Mouse (Mus musculus): ENCODE results near the gene 6030408B16Rik. TPM values are rescaled to one million over a fixed set of nuclear protein-coding genes. Genes with fewer than 3 reads are reported as not detected.

The 6030408B16Rik gene
- not detected for total RNA-seq (2021)

DNA sequence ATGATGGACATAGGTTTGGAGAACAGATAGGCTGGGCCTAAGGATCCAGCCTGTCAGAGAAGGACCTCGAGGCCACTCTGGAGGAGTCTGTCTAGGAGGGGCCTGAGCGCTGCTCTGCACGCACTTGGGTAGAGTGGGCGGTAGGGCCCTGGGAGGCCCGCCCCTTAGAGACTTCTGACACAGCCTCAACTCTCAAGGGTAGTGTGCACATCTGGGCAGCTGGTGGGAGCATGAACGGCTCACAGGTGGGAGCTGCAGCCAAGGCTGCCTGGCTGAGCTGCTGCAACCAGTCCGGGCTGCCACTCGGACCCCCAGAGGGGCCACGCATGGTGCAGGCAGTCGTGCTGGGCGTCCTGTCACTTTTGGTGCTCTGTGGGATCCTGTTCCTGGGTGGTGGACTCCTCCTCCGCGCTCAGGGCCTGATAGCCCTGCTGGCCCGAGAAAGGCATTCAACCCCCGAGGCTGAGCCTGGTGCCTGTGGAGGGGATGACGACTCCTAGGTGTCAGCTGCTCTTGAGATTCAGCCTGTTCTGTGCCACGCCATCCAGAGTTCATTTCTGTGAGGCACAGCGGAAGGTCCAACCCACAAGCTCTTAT lies at the start of gene 6030408B16Rik:
Gene 6030408B16Rik (plus strand): TSS at position 188 of the 597 bp plus-strand sequence.
- intact Hi-C loops (cut with DNase I) = no loop called here
- DNase-seq (ENCODE audit: low spot score in 2 of 2) = no peak

- DNase-seq (ENCODE audit: low spot score in 2 of 2) = no peak
- intact Hi-C loops (cut with DNase I) = no loop called here
These were observed 49.0 kb upstream of the 6030408B16Rik start for GRCm38 (mm10) chr15:101244012-101244411.

GRCm38 (mm10) chr15:101246231-101247154 lies 46.5 kb upstream of the 6030408B16Rik start:
- peak; percentile 96 to 99 for DNase-seq (ENCODE audit: low spot score in 2 of 2)
- intact Hi-C loops (cut with DNase I) = loop anchor here (1.0 kb wide), 1 partner anchor 20 kb away; no protein-coding TSS in a partner anchor

- no peak for DNase-seq (ENCODE audit: low spot score in 2 of 2)
- intact Hi-C loops (cut with DNase I) = no loop called here
These were observed 45.9 kb upstream of the 6030408B16Rik start for GRCm38 (mm10) chr15:101247155-101247498.

DNA sequence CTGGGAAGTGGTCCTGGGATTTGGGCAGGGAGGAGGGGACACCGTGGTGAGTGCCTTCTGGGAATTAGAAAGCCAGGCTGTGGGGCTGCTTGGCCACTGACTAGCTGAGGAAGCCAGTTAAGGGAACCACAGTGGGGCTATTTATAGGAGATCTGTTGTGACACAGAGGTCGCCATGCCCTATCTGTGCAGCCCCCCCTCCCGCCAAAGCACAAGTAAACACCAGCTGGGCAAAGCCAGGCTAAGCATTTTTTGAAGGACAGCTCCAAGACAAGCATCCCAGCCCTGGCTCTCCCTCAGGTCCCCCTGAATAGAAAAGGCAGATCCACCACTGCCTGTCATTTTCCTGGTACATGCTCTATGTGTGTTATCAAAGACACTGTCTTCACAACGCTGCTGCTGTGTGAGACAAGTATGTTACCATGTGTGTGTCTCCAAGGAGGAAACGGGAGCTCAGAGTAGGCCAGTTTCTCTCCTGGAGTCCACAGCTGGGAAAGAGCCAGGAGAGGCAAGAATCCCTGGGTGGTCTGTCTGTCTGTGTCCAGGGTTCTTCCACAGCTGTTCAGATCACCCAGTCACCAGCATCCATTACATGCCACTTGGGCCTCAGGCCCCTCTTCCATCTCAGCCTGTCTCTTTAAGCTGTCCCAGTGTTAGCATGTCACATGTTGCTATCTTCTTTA lies 44.8 kb upstream of the 6030408B16Rik start:
- DNase-seq (ENCODE audit: low spot score in 2 of 2) = no peak
- intact Hi-C loops (cut with DNase I) = no loop called here

DNA sequence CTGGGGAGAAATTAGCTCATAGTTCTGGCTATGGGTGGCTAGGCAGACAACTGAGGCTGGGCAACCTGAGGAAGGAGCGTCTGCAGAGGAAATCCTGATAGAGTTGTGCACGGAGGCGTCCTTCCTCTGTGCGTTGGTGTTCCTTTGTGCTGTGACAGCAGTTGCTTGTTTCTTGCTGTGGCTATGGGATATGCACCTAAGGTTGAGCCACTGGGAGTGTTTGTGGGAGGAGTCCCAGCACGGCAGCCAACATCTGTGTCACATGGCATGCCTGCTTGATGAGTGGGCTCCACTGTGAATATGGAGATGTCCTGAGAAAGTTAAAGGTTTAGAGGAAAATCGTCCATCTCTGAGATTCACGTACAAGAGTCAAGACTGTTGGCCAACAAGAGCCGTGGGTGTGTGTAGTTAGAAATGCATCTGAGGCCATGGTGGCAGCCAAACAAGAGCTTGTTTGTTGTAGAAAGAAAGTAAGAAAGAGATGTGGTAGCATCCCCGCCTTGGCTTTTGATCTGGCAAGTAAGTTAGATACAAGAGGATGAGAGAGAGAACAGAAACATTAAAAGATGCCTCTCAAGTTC lies 42.7 kb upstream of the 6030408B16Rik start:
- intact Hi-C loops (cut with DNase I) = no loop called here
- DNase-seq (ENCODE audit: low spot score in 2 of 2) = no peak

GRCm38 (mm10) chr15:101251930-101252329 lies 41.1 kb upstream of the 6030408B16Rik start:
- intact Hi-C loops (cut with DNase I) = no loop called here
- no peak for DNase-seq (ENCODE audit: low spot score in 2 of 2)

DNA sequence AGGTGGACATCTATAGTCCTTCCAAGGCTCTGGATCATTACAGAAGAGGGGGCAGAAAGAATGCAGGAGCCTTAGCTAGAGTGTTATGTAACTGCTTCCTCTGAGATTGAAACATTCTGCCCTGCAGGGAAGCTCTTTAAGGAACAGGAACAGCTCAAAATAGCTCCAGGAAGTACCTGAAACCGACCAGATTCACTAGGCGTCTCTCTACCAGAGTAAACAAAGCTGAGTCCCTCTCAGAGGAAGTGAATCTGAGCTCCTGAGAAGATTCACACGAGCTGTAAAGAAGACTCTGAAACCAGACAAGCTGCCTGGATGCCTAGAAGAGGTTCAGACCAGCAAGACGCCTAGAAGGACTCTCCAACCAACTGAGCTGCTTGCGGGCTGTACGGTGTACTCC lies 40.4 kb upstream of the 6030408B16Rik start:
- DNase-seq (ENCODE audit: low spot score in 2 of 2) = no peak
- intact Hi-C loops (cut with DNase I) = no loop called here

- intact Hi-C loops (cut with DNase I) = no loop called here
- no peak for DNase-seq (ENCODE audit: low spot score in 2 of 2)
These were observed 39.5 kb upstream of the 6030408B16Rik start for GRCm38 (mm10) chr15:101253563-101253885.

- peak; percentile 84 to 89 for DNase-seq (ENCODE audit: low spot score in 2 of 2)
- intact Hi-C loops (cut with DNase I) = no loop called here
These were observed 38.9 kb upstream of the 6030408B16Rik start, which contains the start of gene Nr4a1 for GRCm38 (mm10) chr15:101253886-101254795. Gene Nr4a1 (plus strand): TSS chr15:101254269.

GRCm38 (mm10) chr15:101255842-101256462 lies 37.1 kb upstream of the 6030408B16Rik start:
- intact Hi-C loops (cut with DNase I) = no loop called here

GRCm38 (mm10) chr15:101256463-101257206 lies 36.4 kb upstream of the 6030408B16Rik start:
- intact Hi-C loops (cut with DNase I) = no loop called here
- no peak for DNase-seq (ENCODE audit: low spot score in 2 of 2)

More at GRCm38 (mm10) chr15:101255842-101256462, 37.1 kb upstream of the 6030408B16Rik start:
- DNase-seq (ENCODE audit: low spot score in 2 of 2) = no peak

- DNase-seq (ENCODE audit: low spot score in 2 of 2) = no peak
- intact Hi-C loops (cut with DNase I) = no loop called here
These were observed 34.6 kb upstream of the 6030408B16Rik start for GRCm38 (mm10) chr15:101258420-101258819.

GRCm38 (mm10) chr15:101259922-101260321 lies 33.1 kb upstream of the 6030408B16Rik start:
- intact Hi-C loops (cut with DNase I) = no loop called here
- DNase-seq (ENCODE audit: low spot score in 2 of 2) = no peak

GRCm38 (mm10) chr15:101260387-101260786 lies 32.6 kb upstream of the 6030408B16Rik start:
- DNase-seq (ENCODE audit: low spot score in 2 of 2) = no peak
- intact Hi-C loops (cut with DNase I) = no loop called here

- peak in 1 of 2 experiments; percentile 70 for DNase-seq (ENCODE audit: low spot score in 2 of 2)
- intact Hi-C loops (cut with DNase I) = no loop called here
These were observed 32.0 kb upstream of the 6030408B16Rik start for GRCm38 (mm10) chr15:101260874-101261622.

- intact Hi-C loops (cut with DNase I) = no loop called here
- no peak for DNase-seq (ENCODE audit: low spot score in 2 of 2)
These were observed 30.5 kb upstream of the 6030408B16Rik start for GRCm38 (mm10) chr15:101262502-101262901.
